In genomic region chr14:55357258-55357657, GRCm38 (mm10) we compare ENCODE assay signal across 22 mouse cellular contexts.
"Had no signal": no experiment of that assay in that cellular context is flagged by ENCODE, and none has a peak within 500 bp of the region (broad histone marks: within the 10 kb centered on the region; RNA-seq: fewer than 3 reads in every experiment).

No protein-coding gene starts in this region.

- H3K9ac ChIP-seq: intestine, embryonic 15.5 days; kidney, embryonic 15.5 days; limb, embryonic 13.5 days; liver, embryonic 12.5 days; liver, embryonic 15.5 days; midbrain, embryonic 12.5 days; midbrain, embryonic 15.5 days; neural tube, embryonic 13.5 days; stomach, embryonic 15.5 days had no signal

- DNase-seq: kidney, adult 11 months; kidney, adult 8-10 months; kidney, postnatal 25 days; layer of hippocampus, adult 9-11 months; liver; retina, postnatal 1 day; right cerebral cortex, postnatal 25 days; spleen, adult 18-20 months; thymus, postnatal 25 days had no signal

- H3K36me3 ChIP-seq: intestine, embryonic 15.5 days; kidney, embryonic 15.5 days; limb, embryonic 10.5 days; limb, embryonic 13.5 days; liver, embryonic 12.5 days; liver, embryonic 15.5 days; midbrain, embryonic 12.5 days; midbrain, embryonic 15.5 days; neural tube, embryonic 13.5 days; stomach, embryonic 15.5 days had no signal

- H3K27me3 ChIP-seq: intestine, embryonic 15.5 days; kidney, embryonic 15.5 days; limb, embryonic 13.5 days; liver, embryonic 12.5 days; liver, embryonic 15.5 days; midbrain, embryonic 12.5 days; midbrain, embryonic 15.5 days; neural tube, embryonic 13.5 days; stomach, embryonic 15.5 days had no signal

- ATAC-seq: intestine, embryonic 15.5 days; liver, embryonic 12.5 days; midbrain, embryonic 15.5 days had no signal

- H3K4me3 ChIP-seq: intestine, embryonic 15.5 days; kidney, embryonic 15.5 days; layer of hippocampus, adult 2 months; limb, embryonic 10.5 days; limb, embryonic 13.5 days; liver, embryonic 12.5 days; liver, embryonic 15.5 days; midbrain, embryonic 12.5 days; midbrain, embryonic 15.5 days; myocyte; neural tube, embryonic 13.5 days; stomach, embryonic 15.5 days had no signal

- H3K9me3 ChIP-seq: intestine, embryonic 15.5 days; kidney, embryonic 15.5 days; limb, embryonic 10.5 days; limb, embryonic 13.5 days; liver, embryonic 12.5 days; liver, embryonic 15.5 days; midbrain, embryonic 12.5 days; midbrain, embryonic 15.5 days; neural tube, embryonic 13.5 days; stomach, embryonic 15.5 days had no signal

- H3K27ac ChIP-seq: intestine, embryonic 15.5 days; kidney, embryonic 15.5 days; layer of hippocampus, adult 2 months; limb, embryonic 10.5 days; limb, embryonic 13.5 days; liver, embryonic 12.5 days; liver, embryonic 15.5 days; macrophage; midbrain, embryonic 12.5 days; midbrain, embryonic 15.5 days; neural tube, embryonic 13.5 days; stomach, embryonic 15.5 days had no signal

- H3K4me2 ChIP-seq: intestine, embryonic 15.5 days; kidney, embryonic 15.5 days; limb, embryonic 13.5 days; liver, embryonic 12.5 days; liver, embryonic 15.5 days; midbrain, embryonic 12.5 days; midbrain, embryonic 15.5 days; neural tube, embryonic 13.5 days; stomach, embryonic 15.5 days had no signal

- H3K4me1 ChIP-seq: intestine, embryonic 15.5 days; kidney, embryonic 15.5 days; limb, embryonic 10.5 days; limb, embryonic 13.5 days; liver, embryonic 12.5 days; liver, embryonic 15.5 days; midbrain, embryonic 12.5 days; midbrain, embryonic 15.5 days; neural tube, embryonic 13.5 days; stomach, embryonic 15.5 days had no signal
